Mouse (Mus musculus): ENCODE measurements around the gene Dgat2l6. TPM values are rescaled to one million over a fixed set of nuclear protein-coding genes. Genes with fewer than 3 reads are reported as not detected.

Dgat2l6 gene
- not detected for total RNA-seq (2023)

DNA sequence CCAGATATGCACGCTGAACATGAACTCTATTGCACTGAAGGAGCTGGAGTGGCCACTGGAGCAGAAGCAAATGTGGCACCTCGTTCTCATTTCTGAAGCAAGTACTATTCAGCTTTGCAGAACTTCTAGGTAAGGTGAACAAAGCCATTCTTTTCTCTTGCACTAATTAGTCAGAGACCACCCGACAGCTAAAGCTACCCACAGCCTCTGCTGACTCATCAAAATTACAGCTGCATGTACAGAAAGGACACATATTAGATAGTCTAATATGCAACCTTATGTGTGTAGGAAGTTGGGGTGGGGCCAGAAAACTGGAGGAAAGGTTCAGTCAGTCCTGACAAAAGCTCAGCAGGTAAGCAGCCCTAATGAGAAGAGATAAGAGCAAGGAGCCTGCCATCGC, at the start of gene Dgat2l6:
Gene Dgat2l6 (plus strand): TSS at position 368 of the 400 bp plus-strand sequence.

DNA sequence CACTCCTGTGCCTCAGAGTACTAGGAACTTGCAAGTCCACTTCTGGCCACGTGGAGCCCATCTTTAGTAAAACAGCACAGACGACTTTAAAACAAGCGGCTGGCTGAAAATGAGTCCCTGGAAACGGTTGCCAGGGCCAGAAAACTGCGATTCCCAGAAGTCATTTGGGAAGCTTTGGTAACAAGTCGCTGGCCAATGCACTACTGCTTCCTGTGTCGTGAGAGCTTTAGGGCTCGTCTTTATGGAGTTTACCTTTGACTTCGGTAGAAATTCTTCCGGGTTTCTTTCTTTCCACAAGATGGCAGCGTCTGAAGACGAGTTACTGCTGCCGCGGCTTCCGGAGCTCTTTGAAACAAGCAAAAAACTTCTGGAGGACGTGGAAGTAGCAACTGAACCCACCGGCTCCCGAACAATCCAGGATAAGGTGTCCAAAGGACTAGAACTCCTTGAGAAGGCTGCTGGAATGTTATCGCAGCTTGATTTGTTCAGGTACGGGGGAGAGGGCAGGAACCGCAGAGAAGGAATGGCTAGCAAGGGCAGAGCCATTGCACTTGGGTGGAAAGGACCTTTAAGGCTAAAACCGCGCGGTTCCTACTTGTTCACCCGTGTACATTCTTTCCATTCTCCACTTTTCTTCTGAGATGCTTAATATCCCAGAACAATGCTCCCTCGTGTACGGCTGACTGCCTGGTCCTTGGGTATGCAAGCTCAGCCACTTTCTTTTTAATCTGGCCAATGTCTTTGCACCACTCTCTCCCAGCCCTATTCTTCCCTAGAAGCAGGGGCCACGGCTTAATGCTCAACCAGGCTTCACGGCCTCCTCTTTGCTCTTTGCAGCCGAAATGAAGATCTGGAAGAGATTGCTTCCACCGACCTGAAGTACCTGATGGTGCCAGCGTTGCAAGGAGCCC, 30.3 kb upstream of the Dgat2l6 start, which contains the start of gene Igbp1:
Gene Igbp1 (plus strand): TSS at position 224 of the 911 bp plus-strand sequence.

DNA sequence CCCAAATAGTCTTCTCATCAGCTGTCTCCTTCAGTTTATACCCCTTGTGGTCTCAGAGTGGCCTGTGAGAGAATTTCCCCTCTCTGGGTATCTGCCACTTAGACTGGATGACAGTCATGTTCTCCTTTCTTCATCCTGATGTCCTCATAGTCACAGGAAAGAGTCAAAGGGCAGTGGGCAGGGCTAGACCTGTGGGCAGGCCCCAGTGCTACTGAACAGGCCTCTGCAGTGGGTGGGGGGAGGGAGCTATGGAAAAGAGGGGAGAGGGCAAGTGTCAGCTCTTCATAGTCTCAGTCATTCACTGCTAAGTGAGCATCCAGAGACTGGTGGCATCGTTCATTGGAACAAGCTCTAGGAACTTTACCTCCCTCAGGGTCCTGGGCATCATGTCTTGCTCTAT, 47.3 kb downstream of the Dgat2l6 start, which contains the start of gene Awat1:
Gene Awat1 (plus strand): TSS at position 301 of the 400 bp plus-strand sequence.

DNA sequence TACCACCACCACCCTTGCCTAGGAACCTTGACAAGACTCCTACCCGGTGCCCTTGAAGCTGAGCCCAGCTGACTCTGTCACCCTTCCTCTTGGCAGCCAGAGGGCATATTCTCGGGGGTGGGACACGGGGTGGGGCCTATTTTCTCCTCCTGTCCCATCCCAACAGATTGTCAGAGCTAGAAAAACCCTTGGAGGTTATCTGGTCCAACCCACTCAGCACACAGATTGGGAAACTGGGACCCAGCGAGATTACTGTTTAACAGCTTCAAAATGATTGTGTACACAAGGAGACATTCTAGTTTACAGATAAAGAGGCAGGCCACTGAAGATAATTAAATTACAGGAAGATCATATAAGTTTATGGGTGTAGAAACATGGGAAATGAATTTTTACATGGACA, 70.2 kb downstream of the Dgat2l6 start, which contains the start of gene P2ry4:
Gene P2ry4 (minus strand): TSS at position 79 of the 400 bp plus-strand sequence.

Other genes starting within 250 kb of the Dgat2l6 start
- not detected for gene Otud6a, start 95.8 kb upstream of the Dgat2l6 start, total RNA-seq (2023)
- gene Awat2, start 82.1 kb upstream of the Dgat2l6 start, total RNA-seq (2023): under 1 TPM in 1 of 2 experiments, not detected in 1; 0.24 TPM
- 10 to 100 TPM; 33.4 to 33.9 TPM for gene Igbp1, start 30.5 kb upstream of the Dgat2l6 start, total RNA-seq (2023)
- gene Awat1, start 47.4 kb downstream of the Dgat2l6 start, total RNA-seq (2023): 1 to 10 TPM in 1 of 2 experiments, under 1 TPM in 1; 0.81 to 1.2 TPM
- not detected for gene P2ry4, start 70.0 kb downstream of the Dgat2l6 start, total RNA-seq (2023)
- gene Arr3, start 80.7 kb downstream of the Dgat2l6 start, total RNA-seq (2023): not detected
- 10 to 100 TPM; 22.5 to 24.8 TPM for gene Kif4, start 100.9 kb downstream of the Dgat2l6 start, total RNA-seq (2023)
- gene Pdzd11, start 101.7 kb downstream of the Dgat2l6 start, total RNA-seq (2023): 10 to 100 TPM; 18.7 to 25.6 TPM
- 1 to 10 TPM in 1 of 2 experiments, not detected in 1; 1.0 TPM for gene Gdpd2, start 205.0 kb downstream of the Dgat2l6 start, total RNA-seq (2023)
- gene Dlg3, start 242.9 kb downstream of the Dgat2l6 start, total RNA-seq (2023): 1 to 10 TPM; 1.3 to 2.3 TPM